Mouse (Mus musculus) brain, embryonic 14.5 days (tissue): Measurements from ENCODE around the gene Mthfd1l.

Experiments used
- CTCF ChIP-seq: fragments of 200-500 bp; IDR thresholded peaks from 2 replicates; pipeline ENCODE4 v1.5.1; 2012; ENCODE audit warnings: inconsistent platforms, mild to moderate bottlenecking, moderate library complexity, borderline replicate concordance; ENCODE audit not compliant: insufficient read depth, insufficient read length; ENCODE audit errors: extremely low read depth
- POLR2A ChIP-seq: fragments of 200-500 bp; IDR thresholded peaks from 2 replicates; pipeline ENCODE4 v1.6.1; 2012; ENCODE audit warnings: mild to moderate bottlenecking, inconsistent platforms, borderline replicate concordance; ENCODE audit not compliant: poor library complexity, insufficient read depth, insufficient read length, severe bottlenecking; ENCODE audit errors: extremely low read depth

- TF ChIP-seq CTCF (no peak), POLR2A (no peak)
Measured at GRCm38 (mm10) chr10:4198978-4199377, 226.1 kb downstream of the Mthfd1l start.
